Mouse (Mus musculus): Measurements from ENCODE around the gene Flt3l. TPM values are rescaled to one million over a fixed set of nuclear protein-coding genes. Genes with fewer than 3 reads are reported as not detected.
A peak's percentile ranks its signal among the peaks of the same experiment; 100 is the strongest.

Gene Flt3l
- polyA plus RNA-seq, 1 experiment, result 45.8 TPM

- Histone ChIP-seq H3K36me3 (ENCODE audit: control insufficient read depth, insufficient read depth, low read length) (0 out of 2 replicates have a peak, but pooled peaks cover 2% of the 10 kb centered on the region), H3K27ac (ENCODE audit: insufficient read depth, low read depth, low read length) (peak overlapping the region; percentile 99; the same call in 1 of the 2 replicates), H3K4me3 (ENCODE audit: low read depth, low read length) (no peak overlapping the region), H3K4me1 (ENCODE audit: control insufficient read depth, insufficient read depth, insufficient read length, low read length) (peaks cover 31% of the 10 kb centered on the region), H3K27me3 (ENCODE audit: control insufficient read depth, insufficient read depth, low read length) (no peaks in the 10 kb centered on the region)
- WGBS, result 86% methylated on average over 6 of the region's 6 CpGs
- TF ChIP-seq CTCF (IDR thresholded peaks at IDR 0.05; ENCODE audit: extremely low read depth, insufficient read length, insufficient replicate concordance, low read depth, low read length) (no peak), POLR2A (IDR thresholded peaks at IDR 0.05; ENCODE audit: low read depth, low read length) (no peak)
Observed at GRCm38 (mm10) chr7:45106441-45106840, 29.8 kb downstream of the Flt3l start.

GRCm38 (mm10) chr7:45105491-45105890, 30.7 kb downstream of the Flt3l start:
- Histone ChIP-seq H3K4me3 (ENCODE audit: low read depth, low read length) (no peak overlapping the region), H3K27me3 (ENCODE audit: control insufficient read depth, insufficient read depth, low read length) (no peaks in the 10 kb centered on the region), H3K36me3 (ENCODE audit: control insufficient read depth, insufficient read depth, low read length) (0 out of 2 replicates have a peak, but pooled peaks cover 2% of the 10 kb centered on the region), H3K27ac (ENCODE audit: insufficient read depth, low read depth, low read length) (peak overlapping the region; percentile 99), H3K4me1 (ENCODE audit: control insufficient read depth, insufficient read depth, insufficient read length, low read length) (peaks cover 31% of the 10 kb centered on the region)
- TF ChIP-seq CTCF (IDR thresholded peaks at IDR 0.05; ENCODE audit: extremely low read depth, insufficient read length, insufficient replicate concordance, low read depth, low read length), result no peak
- peak; percentile 19; the same call in 1 of the 2 replicates for TF ChIP-seq POLR2A (IDR thresholded peaks at IDR 0.05; ENCODE audit: low read depth, low read length)
- WGBS, result 32% methylated on average over 8 of the region's 8 CpGs

- 80% methylated on average over 5 of the region's 5 CpGs for WGBS
- H3K27me3 ChIP-seq (ENCODE audit: control insufficient read depth, insufficient read depth, low read length), result no peaks in the 10 kb centered on the region
- peaks cover 31% of the 10 kb centered on the region for H3K4me1 ChIP-seq (ENCODE audit: control insufficient read depth, insufficient read depth, insufficient read length, low read length)
- 0 out of 2 replicates have a peak, but pooled peaks cover 2% of the 10 kb centered on the region for H3K36me3 ChIP-seq (ENCODE audit: control insufficient read depth, insufficient read depth, low read length)
- H3K4me3 ChIP-seq (ENCODE audit: low read depth, low read length), result no peak overlapping the region
- peak overlapping the region; percentile 99 for H3K27ac ChIP-seq (ENCODE audit: insufficient read depth, low read depth, low read length)
- TF ChIP-seq CTCF (IDR thresholded peaks at IDR 0.05; ENCODE audit: extremely low read depth, insufficient read length, insufficient replicate concordance, low read depth, low read length), result no peak
- no peak for TF ChIP-seq POLR2A (IDR thresholded peaks at IDR 0.05; ENCODE audit: low read depth, low read length)
Observed at GRCm38 (mm10) chr7:45104941-45105340, 31.3 kb downstream of the Flt3l start.

GRCm38 (mm10) chr7:45103652-45104180, 32.5 kb downstream of the Flt3l start, which contains the start of gene Fcgrt:
TSS of gene Fcgrt (minus strand) at chr7:45103851.
- Histone ChIP-seq H3K4me1 (ENCODE audit: control insufficient read depth, insufficient read depth, insufficient read length, low read length) (peaks cover 31% of the 10 kb centered on the region), H3K4me3 (ENCODE audit: low read depth, low read length) (peak within 1 kb of the TSS; percentile 64), H3K27me3 (ENCODE audit: control insufficient read depth, insufficient read depth, low read length) (no peaks in the 10 kb centered on the region), H3K36me3 (ENCODE audit: control insufficient read depth, insufficient read depth, low read length) (0 out of 2 replicates have a peak, but pooled peaks cover 2% of the 10 kb centered on the region), H3K27ac (ENCODE audit: insufficient read depth, low read depth, low read length) (peak within 1 kb of the TSS; percentile 82)
- 5% methylated on average over 7 of the region's 7 CpGs for WGBS
- TF ChIP-seq POLR2A (IDR thresholded peaks at IDR 0.05; ENCODE audit: low read depth, low read length), result peak; percentile 60
- no peak for TF ChIP-seq CTCF (IDR thresholded peaks at IDR 0.05; ENCODE audit: extremely low read depth, insufficient read length, insufficient replicate concordance, low read depth, low read length)

- peak overlapping the region; percentile 82 for H3K27ac ChIP-seq (ENCODE audit: insufficient read depth, low read depth, low read length)
- peak overlapping the region; percentile 64 for H3K4me3 ChIP-seq (ENCODE audit: low read depth, low read length)
- H3K36me3 ChIP-seq (ENCODE audit: control insufficient read depth, insufficient read depth, low read length), result 0 out of 2 replicates have a peak, but pooled peaks cover 2% of the 10 kb centered on the region
- TF ChIP-seq CTCF (IDR thresholded peaks at IDR 0.05; ENCODE audit: extremely low read depth, insufficient read length, insufficient replicate concordance, low read depth, low read length) (no peak), POLR2A (IDR thresholded peaks at IDR 0.05; ENCODE audit: low read depth, low read length) (no peak)
- H3K27me3 ChIP-seq (ENCODE audit: control insufficient read depth, insufficient read depth, low read length), result no peaks in the 10 kb centered on the region
- WGBS, result 20% methylated on average over 9 of the region's 9 CpGs
- H3K4me1 ChIP-seq (ENCODE audit: control insufficient read depth, insufficient read depth, insufficient read length, low read length), result peaks cover 31% of the 10 kb centered on the region
Observed at GRCm38 (mm10) chr7:45102940-45103585, 33.2 kb downstream of the Flt3l start.

- TF ChIP-seq CTCF (IDR thresholded peaks at IDR 0.05; ENCODE audit: extremely low read depth, insufficient read length, insufficient replicate concordance, low read depth, low read length) (no peak), POLR2A (IDR thresholded peaks at IDR 0.05; ENCODE audit: low read depth, low read length) (no peak)
- Histone ChIP-seq H3K27me3 (ENCODE audit: control insufficient read depth, insufficient read depth, low read length) (no peaks in the 10 kb centered on the region), H3K4me1 (ENCODE audit: control insufficient read depth, insufficient read depth, insufficient read length, low read length) (peaks cover 31% of the 10 kb centered on the region), H3K27ac (ENCODE audit: insufficient read depth, low read depth, low read length) (peak overlapping the region; percentile 82), H3K36me3 (ENCODE audit: control insufficient read depth, insufficient read depth, low read length) (peaks cover 3% of the 10 kb centered on the region; the same call in 1 of the 2 replicates), H3K4me3 (ENCODE audit: low read depth, low read length) (peak overlapping the region; percentile 64)
- WGBS, result 49% methylated on average over 11 of the region's 11 CpGs
Observed at GRCm38 (mm10) chr7:45102441-45102840, 33.8 kb downstream of the Flt3l start.

GRCm38 (mm10) chr7:45100046-45100445, 36.2 kb downstream of the Flt3l start:
- H3K36me3 ChIP-seq (ENCODE audit: control insufficient read depth, insufficient read depth, low read length), result peaks cover 11% of the 10 kb centered on the region; the same call in 1 of the 2 replicates
- peaks cover 20% of the 10 kb centered on the region for H3K4me1 ChIP-seq (ENCODE audit: control insufficient read depth, insufficient read depth, insufficient read length, low read length)
- H3K4me3 ChIP-seq (ENCODE audit: low read depth, low read length), result no peak overlapping the region
- no peak overlapping the region for H3K27ac ChIP-seq (ENCODE audit: insufficient read depth, low read depth, low read length)
- H3K27me3 ChIP-seq (ENCODE audit: control insufficient read depth, insufficient read depth, low read length), result no peaks in the 10 kb centered on the region
- 95% methylated on average over 6 of the region's 6 CpGs for WGBS
- no peak for TF ChIP-seq CTCF (IDR thresholded peaks at IDR 0.05; ENCODE audit: extremely low read depth, insufficient read length, insufficient replicate concordance, low read depth, low read length)
- no peak for TF ChIP-seq POLR2A (IDR thresholded peaks at IDR 0.05; ENCODE audit: low read depth, low read length)
